Mouse (Mus musculus): Measurements from ENCODE around the gene Cga. TPM values are rescaled to one million over a fixed set of nuclear protein-coding genes. Genes with fewer than 3 reads are reported as not detected.

Cga gene
- polyA plus RNA-seq (2012), result not detected in 2 replicates

DNA sequence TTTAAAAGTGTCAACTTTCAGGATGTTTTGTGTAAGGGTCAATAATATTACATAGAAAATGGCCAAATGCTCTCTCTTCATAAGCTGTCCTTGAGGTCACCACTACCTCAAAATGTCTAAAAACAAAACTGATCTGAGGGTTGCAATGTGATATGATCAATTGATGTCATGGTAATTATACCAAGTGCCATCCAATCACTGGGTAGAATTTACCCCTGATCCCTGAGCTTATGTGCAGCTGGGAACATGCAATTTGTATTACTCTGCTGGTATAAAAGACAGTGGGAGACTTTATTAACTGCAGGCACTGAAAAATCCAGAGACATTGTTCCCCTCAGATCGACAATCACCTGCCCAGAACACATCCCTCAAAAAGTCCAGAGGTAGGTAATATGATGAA lies at the start of gene Cga:
Gene Cga (plus strand): TSS at position 301 of the 400 bp plus-strand sequence.
- TF ChIP-seq GATA1 (IDR thresholded peaks at IDR 0.05; ENCODE audit: low read length), result no peak

DNA sequence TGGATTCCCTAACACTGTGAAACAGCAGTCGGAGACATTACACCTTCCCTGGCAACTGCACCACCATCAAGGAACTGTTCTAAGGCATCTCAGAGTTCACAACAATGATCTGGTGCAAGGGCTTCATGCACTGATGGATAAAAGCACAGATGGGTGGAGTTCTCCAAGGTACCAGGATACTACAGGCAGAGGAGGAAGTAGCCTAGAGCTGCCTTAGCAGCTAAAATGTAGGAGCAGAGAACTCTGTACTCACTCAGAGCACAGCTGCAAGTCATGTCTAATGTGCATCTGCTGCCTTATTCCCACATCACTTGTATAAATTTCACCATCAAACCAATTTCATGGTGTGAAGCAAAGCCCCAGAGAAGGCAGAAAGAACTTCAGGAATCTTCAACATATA lies 49.7 kb upstream of the Cga start:
- no peak for TF ChIP-seq GATA1 (IDR thresholded peaks at IDR 0.05; ENCODE audit: low read length)

DNA sequence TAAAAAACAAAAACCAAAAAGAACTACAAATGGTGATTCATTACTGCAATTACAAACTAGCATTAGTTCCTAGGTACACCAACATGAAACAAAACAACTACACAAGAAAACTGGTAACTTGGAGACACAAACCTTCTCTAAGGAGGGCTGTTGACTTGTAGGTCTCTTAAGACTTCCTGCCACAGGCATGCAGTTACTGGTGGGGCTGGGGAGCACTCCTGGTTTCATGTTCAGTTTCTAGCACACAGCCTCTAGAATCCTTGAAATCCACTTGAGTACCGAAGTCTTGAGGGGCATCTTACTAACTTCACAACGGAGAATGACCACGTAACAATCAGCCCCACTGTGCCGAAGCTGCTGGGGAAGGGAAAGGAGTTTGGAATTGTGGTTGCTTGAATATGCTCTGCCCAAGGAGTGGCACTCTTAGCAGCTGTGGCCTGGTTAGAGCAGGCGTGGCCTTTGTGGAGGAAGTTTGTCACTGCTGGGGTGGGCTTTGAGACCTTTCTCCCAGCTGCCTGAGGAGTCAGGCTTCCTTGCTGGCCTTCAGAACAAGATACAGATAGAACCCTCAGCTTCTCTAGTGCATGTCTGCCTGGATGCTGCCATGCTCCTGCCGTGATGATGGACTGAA lies 45.8 kb upstream of the Cga start:
- TF ChIP-seq GATA1 (IDR thresholded peaks at IDR 0.05; ENCODE audit: low read length), result no peak

DNA sequence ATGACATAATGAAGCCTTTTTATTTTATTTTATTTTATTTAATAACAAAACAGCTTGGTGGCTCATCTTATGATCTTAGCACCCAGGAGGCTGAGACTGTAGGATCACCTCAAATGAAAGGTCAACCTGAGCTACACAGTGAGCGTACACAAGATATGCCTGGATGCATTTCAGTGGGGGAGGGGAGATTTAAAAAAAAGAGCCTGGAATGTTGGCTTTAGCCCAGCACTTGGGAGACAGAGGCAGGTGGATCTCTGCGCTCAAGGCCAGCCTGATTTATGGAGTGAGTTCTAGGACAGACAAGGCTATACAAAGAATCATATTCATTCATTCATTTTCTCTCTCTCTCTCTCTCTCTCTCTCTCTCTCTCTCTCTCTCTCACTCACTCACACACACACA lies 43.4 kb upstream of the Cga start:
- no peak for TF ChIP-seq GATA1 (IDR thresholded peaks at IDR 0.05; ENCODE audit: low read length)

DNA sequence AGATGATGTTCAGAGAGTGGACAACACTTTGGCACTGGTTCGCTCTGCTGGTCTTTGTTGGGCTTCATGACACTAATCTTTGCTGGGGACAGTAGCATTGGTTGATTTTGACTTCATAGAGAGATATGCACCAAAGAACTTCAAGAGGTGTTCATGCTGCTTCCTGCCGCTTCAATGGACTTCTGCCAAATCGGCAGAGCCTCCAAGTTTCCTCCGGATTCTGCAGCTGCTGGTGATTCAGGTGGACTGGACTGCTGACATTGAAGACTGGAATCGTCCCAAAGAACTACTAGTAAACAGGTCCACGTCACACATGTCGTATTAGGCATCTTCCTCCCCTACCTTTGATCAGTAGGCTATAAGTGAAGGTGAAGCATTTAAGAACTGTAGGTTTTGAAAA lies 41.5 kb upstream of the Cga start:
- no peak for TF ChIP-seq GATA1 (IDR thresholded peaks at IDR 0.05; ENCODE audit: low read length)

DNA sequence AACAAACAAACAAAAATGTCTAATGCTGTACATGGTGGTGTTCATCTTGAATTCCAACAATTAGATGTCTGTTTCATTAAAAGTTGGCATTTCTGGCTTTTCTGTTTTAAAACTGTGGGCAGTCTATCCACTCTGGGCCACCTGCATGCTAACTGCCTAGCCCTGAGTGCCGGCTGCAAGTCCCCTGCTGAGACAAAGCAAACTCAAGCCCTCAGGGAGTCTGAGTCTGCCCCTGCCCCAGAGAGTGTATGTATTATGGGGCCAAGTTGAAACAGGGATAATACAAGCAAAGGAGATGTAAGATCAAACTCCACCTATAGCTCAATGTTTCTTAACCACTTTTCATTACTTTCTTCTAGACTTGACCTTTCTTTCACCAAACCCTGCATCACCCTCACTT lies 37.6 kb upstream of the Cga start:
- TF ChIP-seq GATA1 (IDR thresholded peaks at IDR 0.05; ENCODE audit: low read length), result no peak

DNA sequence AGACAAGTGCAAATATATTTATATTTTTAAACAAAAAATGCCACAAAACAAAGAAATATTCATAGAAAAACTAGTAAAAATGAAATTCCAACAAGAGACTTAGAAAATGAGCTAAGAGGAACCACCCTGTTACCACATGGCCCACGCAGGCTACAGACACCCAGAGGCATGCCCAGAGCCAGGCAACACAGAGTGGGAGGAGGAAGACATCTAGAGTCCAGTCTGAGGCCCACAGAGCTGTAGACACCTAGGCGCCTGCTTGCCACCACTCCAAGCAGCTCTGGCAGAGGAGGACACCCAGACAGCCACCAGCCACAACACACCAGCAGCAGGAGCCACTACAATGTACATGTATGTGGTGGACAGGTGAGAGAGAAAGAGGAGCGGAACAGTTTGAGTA lies 34.7 kb upstream of the Cga start:
- no peak for TF ChIP-seq GATA1 (IDR thresholded peaks at IDR 0.05; ENCODE audit: low read length)

DNA sequence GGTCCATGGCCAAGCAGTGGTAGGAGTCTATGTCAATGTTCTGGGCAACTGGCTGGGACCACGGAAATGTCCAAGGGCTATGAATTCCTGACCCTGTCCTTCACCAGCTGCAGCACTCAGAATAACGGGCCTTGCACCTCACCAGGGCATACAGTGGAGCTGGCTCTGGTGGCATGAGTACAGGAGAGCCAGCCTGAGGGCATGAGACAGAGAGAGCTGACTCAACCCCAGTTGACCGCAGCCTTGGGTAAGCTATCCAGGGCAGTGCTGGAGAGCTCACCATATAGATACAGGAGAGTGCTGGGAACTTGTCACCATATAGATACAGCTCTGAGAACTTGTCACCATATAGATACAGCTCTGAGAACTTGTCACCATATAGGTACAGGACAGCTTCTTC lies 34.2 kb upstream of the Cga start:
- no peak for TF ChIP-seq GATA1 (IDR thresholded peaks at IDR 0.05; ENCODE audit: low read length)

DNA sequence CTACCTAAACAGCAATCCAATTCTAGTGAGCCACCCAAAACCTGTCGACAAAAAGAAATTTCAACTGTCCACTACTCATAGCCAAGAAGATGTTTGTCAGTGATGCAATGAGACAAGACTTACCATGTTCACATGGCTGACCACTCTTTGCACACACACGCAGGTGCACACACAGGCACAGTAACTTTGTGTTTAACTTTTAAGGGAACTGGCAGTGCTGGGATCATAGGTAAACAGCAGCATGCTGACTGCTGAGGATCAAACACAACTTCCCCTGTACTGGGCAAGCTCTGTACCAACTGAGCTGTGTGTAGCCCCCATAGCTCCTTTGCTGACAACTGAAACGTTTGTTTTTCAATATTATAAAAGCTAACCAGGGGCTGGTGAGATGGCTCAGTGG lies 32.1 kb upstream of the Cga start:
- TF ChIP-seq GATA1 (IDR thresholded peaks at IDR 0.05; ENCODE audit: low read length), result no peak

DNA sequence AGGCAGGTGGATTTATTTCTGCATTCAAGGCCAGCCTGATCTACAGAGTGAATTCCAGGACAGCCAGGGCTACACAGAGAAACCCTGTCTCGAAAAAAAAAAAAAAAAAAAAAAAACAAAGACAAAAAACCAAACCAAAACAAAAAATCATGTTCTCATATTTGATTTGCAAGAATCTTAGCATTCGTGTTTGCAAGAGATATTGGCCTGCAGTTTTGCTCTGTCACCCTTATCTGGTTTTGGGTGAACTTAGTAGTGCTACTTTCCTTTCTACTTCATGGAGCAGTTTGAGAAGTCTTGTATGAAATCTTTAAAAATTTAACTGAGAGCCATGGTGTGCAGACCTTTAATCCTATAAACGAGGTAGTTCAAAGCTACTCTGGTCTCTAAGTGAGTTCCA lies 23.8 kb upstream of the Cga start:
- no peak for TF ChIP-seq GATA1 (IDR thresholded peaks at IDR 0.05; ENCODE audit: low read length)

DNA sequence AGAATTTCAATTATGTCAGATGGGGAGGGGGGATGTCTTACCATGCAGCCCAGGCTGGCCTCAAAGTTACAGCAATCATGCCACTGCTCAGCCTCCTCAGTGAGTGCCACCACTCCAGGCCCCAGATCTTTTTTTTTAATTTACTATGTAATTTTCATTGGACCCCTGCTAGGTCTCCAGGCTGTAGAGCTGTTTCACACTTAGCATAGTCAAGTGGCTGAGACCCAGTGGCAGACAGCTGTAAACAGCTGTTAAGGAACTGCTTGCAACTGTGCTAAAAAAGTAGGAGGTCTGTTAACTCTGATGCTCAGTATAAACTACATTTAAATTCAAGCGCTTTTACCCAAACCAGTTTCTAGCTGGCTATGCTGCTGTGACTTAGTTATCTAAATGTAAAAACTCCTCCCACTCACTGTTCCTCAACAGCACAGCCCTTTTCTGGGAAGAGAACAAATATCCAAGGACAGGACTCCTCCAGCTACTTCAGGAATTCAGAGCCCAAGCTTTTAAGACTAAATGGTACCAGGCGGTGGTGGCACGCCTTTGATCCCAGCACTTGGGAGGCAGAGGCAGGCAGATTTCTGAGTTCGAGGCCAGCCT lies 20.6 kb upstream of the Cga start:
- no peak for TF ChIP-seq GATA1 (IDR thresholded peaks at IDR 0.05; ENCODE audit: low read length)

DNA sequence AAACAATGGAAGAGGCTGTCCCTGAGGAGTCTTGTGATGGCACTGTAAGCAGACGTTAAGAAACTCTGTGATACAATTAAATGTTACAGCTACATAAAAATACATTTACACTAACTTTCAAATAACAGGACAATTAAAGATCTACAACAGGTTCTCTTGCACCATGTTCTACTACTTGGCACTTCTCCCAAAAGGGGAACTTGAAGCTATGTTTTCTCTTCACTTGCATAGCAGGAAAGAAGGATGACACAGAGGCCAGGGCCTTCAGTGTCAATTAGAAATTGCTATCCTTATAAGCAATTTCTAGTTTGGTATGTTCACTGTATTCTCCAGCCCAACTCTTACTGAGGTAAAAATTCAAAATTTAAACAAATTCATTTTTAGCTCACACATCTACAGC lies 19.3 kb upstream of the Cga start:
- TF ChIP-seq GATA1 (IDR thresholded peaks at IDR 0.05; ENCODE audit: low read length), result no peak

DNA sequence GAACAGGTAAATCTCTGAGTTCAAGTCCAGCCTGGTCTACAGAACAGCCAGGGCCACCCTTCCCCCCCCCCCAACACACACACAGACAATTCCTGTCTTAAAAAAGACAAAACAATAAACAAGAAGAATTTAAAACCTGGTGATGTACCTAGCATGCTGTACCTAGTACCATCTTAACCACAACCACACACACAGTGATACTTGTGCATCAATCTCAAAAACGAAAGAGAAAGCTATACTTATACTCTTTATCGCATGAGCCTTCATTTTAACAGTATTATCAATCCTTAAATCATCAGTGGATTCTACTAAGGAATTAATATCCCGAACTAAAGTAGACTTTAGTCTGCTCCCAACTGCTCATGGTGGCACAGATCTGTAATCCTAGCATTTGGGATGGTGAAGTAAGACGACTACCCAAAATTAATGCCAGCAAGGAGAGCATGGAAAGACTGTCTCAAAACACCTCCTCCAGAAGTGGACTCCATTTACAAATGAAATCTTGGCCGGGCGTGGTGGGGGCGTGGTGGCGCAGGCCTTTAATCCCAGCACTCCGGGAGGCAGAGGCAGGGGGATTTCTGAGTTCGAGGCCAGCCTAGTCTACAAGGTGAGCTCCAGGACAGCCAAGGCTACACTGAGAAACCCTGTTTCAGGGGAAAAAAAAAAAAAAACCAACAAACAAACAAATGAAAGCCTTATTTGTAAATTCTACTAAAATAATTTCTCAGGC lies 12.5 kb upstream of the Cga start:
- TF ChIP-seq GATA1 (IDR thresholded peaks at IDR 0.05; ENCODE audit: low read length), result no peak

DNA sequence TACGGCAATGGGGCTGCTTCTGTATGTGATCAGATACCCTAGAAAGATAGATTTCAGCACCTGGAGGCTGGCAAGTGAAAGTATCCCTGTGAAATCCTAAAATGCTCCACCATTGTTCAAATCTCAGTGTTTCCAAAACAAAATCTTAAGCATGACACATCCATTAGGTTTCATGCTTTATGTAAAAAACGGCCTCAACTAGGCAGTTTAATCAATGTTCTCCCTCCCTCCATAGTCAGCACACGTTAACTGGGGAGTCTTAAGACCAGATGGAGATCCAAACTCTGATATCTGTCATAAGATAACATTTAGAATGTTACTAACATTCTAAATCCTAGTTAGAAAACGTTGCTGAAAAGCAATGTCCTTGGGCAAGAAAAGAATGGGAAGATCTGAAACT lies 11.7 kb upstream of the Cga start:
- no peak for TF ChIP-seq GATA1 (IDR thresholded peaks at IDR 0.05; ENCODE audit: low read length)

DNA sequence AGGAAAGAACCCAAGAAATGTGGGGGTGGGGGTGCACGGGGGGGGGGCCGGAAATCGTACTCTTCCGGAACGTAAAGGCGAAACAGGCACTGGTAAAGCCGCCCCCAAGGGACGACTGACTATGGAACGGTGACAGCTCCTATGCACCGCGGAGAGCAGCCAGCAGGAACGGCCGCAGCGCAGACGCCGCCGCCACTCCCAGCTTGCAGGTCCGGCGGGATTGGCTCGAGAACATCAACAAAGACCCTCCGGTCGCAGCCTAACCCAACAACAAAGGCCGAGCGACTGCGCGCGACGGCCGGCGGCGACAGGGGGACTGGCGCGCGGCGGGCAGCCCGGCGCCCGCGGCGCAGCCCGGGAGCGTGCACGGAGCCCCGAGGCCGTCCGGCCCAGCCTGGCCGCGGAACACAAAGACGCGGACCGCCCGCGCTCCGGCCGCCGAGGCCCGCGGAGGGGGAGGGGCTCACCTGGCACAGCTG lies 11.2 kb upstream of the Cga start:
- TF ChIP-seq GATA1 (IDR thresholded peaks at IDR 0.05; ENCODE audit: low read length), result no peak

DNA sequence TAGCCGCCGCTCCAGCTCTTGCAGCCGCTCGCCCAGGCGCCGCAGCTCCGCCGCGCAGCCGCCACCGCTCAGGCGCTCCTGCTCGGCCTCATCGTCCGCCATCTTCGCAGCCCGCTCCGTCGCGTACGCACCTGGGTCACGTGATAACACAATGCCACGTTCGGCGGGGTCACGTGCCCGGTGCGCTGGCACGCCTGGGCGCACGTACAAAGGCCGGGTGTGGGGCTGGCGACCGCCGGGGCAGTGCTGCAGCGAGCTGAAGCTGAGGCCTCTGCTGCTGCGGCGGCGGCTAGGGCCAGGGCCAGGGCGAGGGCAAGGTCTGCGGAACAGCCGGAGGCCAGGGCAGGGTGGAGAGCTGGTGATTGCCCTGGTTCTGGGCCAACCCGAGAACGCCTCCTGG lies 10.8 kb upstream of the Cga start, which contains the start of gene Zfp292:
Gene Zfp292 (minus strand): TSS at position 143 of the 400 bp plus-strand sequence.
- TF ChIP-seq GATA1 (IDR thresholded peaks at IDR 0.05; ENCODE audit: low read length), result no peak
